Mouse (Mus musculus): Measurements from ENCODE around the gene Fbxw10. TPM values are rescaled to one million over a fixed set of nuclear protein-coding genes. Genes with fewer than 3 reads are reported as not detected.

Fbxw10 gene
- polyA plus RNA-seq, 1 experiment from 2014 or later, result 0.45 TPM

GRCm38 (mm10) chr11:62847655-62848191, 854 bp downstream of the Fbxw10 start:
- Histone ChIP-seq H3K4me3 (no peak overlapping the region), H3K27me3 (no peaks in the 10 kb centered on the region), H3K9me3 (no peaks in the 10 kb centered on the region), H3K9ac (replicated peaks) (no peak overlapping the region), H3K4me1 (peaks cover 4% of the 10 kb centered on the region; the same call in 1 of the 2 replicates), H3K4me2 (replicated peaks) (no peak overlapping the region), H3K27ac (replicated peaks) (no peak overlapping the region), H3K36me3 (no peaks in the 10 kb centered on the region)
- 65% methylated on average over 4 of the region's 4 CpGs for WGBS
- no peak for ATAC-seq (ENCODE audit: low FRiP score, low read depth)

DNA sequence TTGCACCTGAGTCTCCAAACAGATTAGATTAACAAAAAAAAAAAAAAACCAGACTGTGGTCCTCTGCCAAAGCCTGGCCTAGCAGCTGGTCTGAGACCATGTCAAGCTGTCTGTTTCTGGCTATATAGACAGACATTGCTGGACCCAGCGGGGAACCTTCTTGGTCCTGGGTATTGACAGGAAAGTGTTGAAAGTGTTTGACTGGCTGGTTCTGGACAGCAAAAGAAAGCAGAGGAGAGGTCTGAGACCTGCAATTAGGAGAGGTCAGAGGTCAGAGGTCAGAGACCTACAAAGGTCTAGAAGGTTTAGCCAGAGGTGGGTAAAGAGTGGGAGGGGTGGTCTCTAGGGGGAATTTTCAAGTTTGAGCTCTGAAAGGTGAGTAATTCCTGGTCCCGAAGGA, 1.4 kb downstream of the Fbxw10 start:
- Histone ChIP-seq H3K27ac (replicated peaks) (no peak overlapping the region), H3K9ac (replicated peaks) (no peak overlapping the region), H3K9me3 (no peaks in the 10 kb centered on the region), H3K4me1 (peaks cover 4% of the 10 kb centered on the region; the same call in 1 of the 2 replicates), H3K27me3 (no peaks in the 10 kb centered on the region), H3K36me3 (no peaks in the 10 kb centered on the region), H3K4me3 (no peak overlapping the region), H3K4me2 (replicated peaks) (no peak overlapping the region)
- ATAC-seq (ENCODE audit: low FRiP score, low read depth), result no peak
- 46% methylated on average over 2 of the region's 2 CpGs for WGBS

- Histone ChIP-seq H3K27ac (replicated peaks) (no peak overlapping the region), H3K9me3 (no peaks in the 10 kb centered on the region), H3K27me3 (no peaks in the 10 kb centered on the region), H3K9ac (replicated peaks) (no peak overlapping the region), H3K4me3 (no peak overlapping the region), H3K36me3 (no peaks in the 10 kb centered on the region), H3K4me2 (replicated peaks) (no peak overlapping the region), H3K4me1 (peaks cover 4% of the 10 kb centered on the region; the same call in 1 of the 2 replicates)
- ATAC-seq (ENCODE audit: low FRiP score, low read depth), result no peak
- WGBS, result 56% methylated on average over 1 of the region's 1 CpGs
Measured at GRCm38 (mm10) chr11:62851199-62851598, 4.3 kb downstream of the Fbxw10 start.

- H3K36me3 ChIP-seq, result no peaks in the 10 kb centered on the region
- H3K4me3 ChIP-seq, result no peak overlapping the region
- WGBS, result 93% methylated on average over 6 of the region's 6 CpGs
- no peaks in the 10 kb centered on the region for H3K9me3 ChIP-seq
- H3K27ac ChIP-seq (replicated peaks), result no peak overlapping the region
- no peak overlapping the region for H3K4me2 ChIP-seq (replicated peaks)
- ATAC-seq (ENCODE audit: low FRiP score, low read depth), result no peak
- H3K27me3 ChIP-seq, result no peaks in the 10 kb centered on the region
- H3K9ac ChIP-seq (replicated peaks), result no peak overlapping the region
- H3K4me1 ChIP-seq, result no peaks in the 10 kb centered on the region
Measured at GRCm38 (mm10) chr11:62853334-62853733, 6.5 kb downstream of the Fbxw10 start.

- ATAC-seq (ENCODE audit: low FRiP score, low read depth), result no peak
- H3K4me1 ChIP-seq, result no peaks in the 10 kb centered on the region
- H3K4me3 ChIP-seq, result no peak overlapping the region
- WGBS, result 76% methylated on average over 4 of the region's 4 CpGs
- no peak overlapping the region for H3K9ac ChIP-seq (replicated peaks)
- H3K9me3 ChIP-seq, result 0 out of 2 replicates have a peak, but pooled peaks cover 2% of the 10 kb centered on the region
- H3K4me2 ChIP-seq (replicated peaks), result no peak overlapping the region
- H3K27me3 ChIP-seq, result peaks cover 4% of the 10 kb centered on the region; the same call in 1 of the 2 replicates
- H3K27ac ChIP-seq (replicated peaks), result no peak overlapping the region
- H3K36me3 ChIP-seq, result no peaks in the 10 kb centered on the region
Measured at GRCm38 (mm10) chr11:62865562-62865961, 18.7 kb downstream of the Fbxw10 start.

- no peak for ATAC-seq (ENCODE audit: low FRiP score, low read depth)
- H3K27me3 ChIP-seq, result peaks cover 4% of the 10 kb centered on the region; the same call in 1 of the 2 replicates
- H3K27ac ChIP-seq (replicated peaks), result no peak overlapping the region
- H3K4me3 ChIP-seq, result no peak overlapping the region
- no peak overlapping the region for H3K9ac ChIP-seq (replicated peaks)
- 0 out of 2 replicates have a peak, but pooled peaks cover 2% of the 10 kb centered on the region for H3K9me3 ChIP-seq
- no peaks in the 10 kb centered on the region for H3K36me3 ChIP-seq
- 87% methylated on average over 7 of the region's 7 CpGs for WGBS
- H3K4me1 ChIP-seq, result no peaks in the 10 kb centered on the region
- H3K4me2 ChIP-seq (replicated peaks), result no peak overlapping the region
Measured at GRCm38 (mm10) chr11:62866685-62867084, 19.8 kb downstream of the Fbxw10 start.

DNA sequence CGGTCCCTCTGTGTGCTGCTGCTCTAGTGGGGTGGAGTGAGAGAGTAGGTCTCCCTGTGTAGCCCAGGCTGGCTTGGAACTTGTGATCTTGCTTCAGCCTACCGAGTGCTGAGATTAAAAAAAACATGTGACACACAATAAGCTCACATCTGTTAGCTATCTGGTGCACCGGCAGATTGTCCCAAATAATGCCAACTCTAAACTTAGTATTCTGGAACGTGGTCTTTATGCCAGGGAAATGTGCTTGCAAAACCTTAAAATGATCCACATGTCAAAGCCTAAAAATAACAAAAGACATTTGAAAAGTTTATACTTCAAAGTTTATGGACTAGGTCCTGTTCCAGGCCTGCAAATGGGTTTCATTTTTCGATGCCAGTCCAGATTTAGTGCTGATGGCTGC, 22.3 kb downstream of the Fbxw10 start:
- H3K27ac ChIP-seq (replicated peaks), result no peak overlapping the region
- H3K36me3 ChIP-seq, result no peaks in the 10 kb centered on the region
- H3K4me1 ChIP-seq, result no peaks in the 10 kb centered on the region
- WGBS, result 81% methylated on average over 5 of the region's 5 CpGs
- H3K4me2 ChIP-seq (replicated peaks), result no peak overlapping the region
- ATAC-seq (ENCODE audit: low FRiP score, low read depth), result no peak
- no peaks in the 10 kb centered on the region for H3K9me3 ChIP-seq
- H3K27me3 ChIP-seq, result peaks cover 4% of the 10 kb centered on the region; the same call in 1 of the 2 replicates
- no peak overlapping the region for H3K9ac ChIP-seq (replicated peaks)
- no peak overlapping the region for H3K4me3 ChIP-seq

GRCm38 (mm10) chr11:62869715-62870371, 23.0 kb downstream of the Fbxw10 start:
- Histone ChIP-seq H3K4me1 (no peaks in the 10 kb centered on the region), H3K27me3 (peaks cover 4% of the 10 kb centered on the region; the same call in 1 of the 2 replicates), H3K27ac (replicated peaks) (no peak overlapping the region), H3K9ac (replicated peaks) (no peak overlapping the region), H3K36me3 (no peaks in the 10 kb centered on the region), H3K4me2 (replicated peaks) (no peak overlapping the region), H3K4me3 (no peak overlapping the region), H3K9me3 (no peaks in the 10 kb centered on the region)
- 84% methylated on average over 8 of the region's 8 CpGs for WGBS
- no peak for ATAC-seq (ENCODE audit: low FRiP score, low read depth)

- H3K27ac ChIP-seq (replicated peaks), result no peak overlapping the region
- ATAC-seq (ENCODE audit: low FRiP score, low read depth), result no peak
- H3K4me1 ChIP-seq, result no peaks in the 10 kb centered on the region
- H3K9me3 ChIP-seq, result no peaks in the 10 kb centered on the region
- 80% methylated on average over 9 of the region's 9 CpGs for WGBS
- H3K4me2 ChIP-seq (replicated peaks), result no peak overlapping the region
- no peak overlapping the region for H3K9ac ChIP-seq (replicated peaks)
- H3K27me3 ChIP-seq, result no peaks in the 10 kb centered on the region
- H3K4me3 ChIP-seq, result no peak overlapping the region
- H3K36me3 ChIP-seq, result no peaks in the 10 kb centered on the region
Measured at GRCm38 (mm10) chr11:62873479-62873878, 26.6 kb downstream of the Fbxw10 start.

DNA sequence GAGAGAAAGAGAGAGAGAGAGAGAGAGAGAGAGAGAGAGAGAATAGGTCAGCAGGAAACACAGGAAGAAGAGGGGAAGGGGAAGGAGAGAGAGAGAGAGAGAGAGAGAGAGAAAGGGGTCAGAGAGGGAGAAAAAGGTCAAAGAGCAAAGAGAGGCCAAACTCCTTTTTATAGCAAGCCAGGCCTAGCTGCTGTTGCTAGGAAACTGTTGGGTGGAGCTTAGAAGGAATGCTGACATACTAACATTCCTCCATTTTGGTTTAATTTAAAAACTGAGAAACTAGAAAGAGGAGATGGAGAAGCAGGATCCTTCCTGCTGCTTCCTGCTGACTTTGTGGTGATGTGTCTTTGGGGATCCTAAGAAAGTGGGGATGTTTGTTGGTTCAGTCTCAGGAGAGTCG, 28.8 kb downstream of the Fbxw10 start:
- Histone ChIP-seq H3K9me3 (no peaks in the 10 kb centered on the region), H3K9ac (replicated peaks) (no peak overlapping the region), H3K4me3 (no peak overlapping the region), H3K4me2 (replicated peaks) (no peak overlapping the region), H3K27ac (replicated peaks) (no peak overlapping the region), H3K4me1 (peaks cover 4% of the 10 kb centered on the region; the same call in 1 of the 2 replicates), H3K27me3 (no peaks in the 10 kb centered on the region), H3K36me3 (no peaks in the 10 kb centered on the region)
- no peak for ATAC-seq (ENCODE audit: low FRiP score, low read depth)
- 86% methylated on average over 1 of the region's 1 CpGs for WGBS

GRCm38 (mm10) chr11:62876445-62876844, 29.6 kb downstream of the Fbxw10 start:
- Histone ChIP-seq H3K4me3 (no peak overlapping the region), H3K27me3 (no peaks in the 10 kb centered on the region), H3K4me2 (replicated peaks) (no peak overlapping the region), H3K4me1 (peaks cover 4% of the 10 kb centered on the region; the same call in 1 of the 2 replicates), H3K9ac (replicated peaks) (no peak overlapping the region), H3K27ac (replicated peaks) (no peak overlapping the region), H3K36me3 (no peaks in the 10 kb centered on the region), H3K9me3 (no peaks in the 10 kb centered on the region)
- no peak for ATAC-seq (ENCODE audit: low FRiP score, low read depth)
- WGBS, result 87% methylated on average over 4 of the region's 4 CpGs

DNA sequence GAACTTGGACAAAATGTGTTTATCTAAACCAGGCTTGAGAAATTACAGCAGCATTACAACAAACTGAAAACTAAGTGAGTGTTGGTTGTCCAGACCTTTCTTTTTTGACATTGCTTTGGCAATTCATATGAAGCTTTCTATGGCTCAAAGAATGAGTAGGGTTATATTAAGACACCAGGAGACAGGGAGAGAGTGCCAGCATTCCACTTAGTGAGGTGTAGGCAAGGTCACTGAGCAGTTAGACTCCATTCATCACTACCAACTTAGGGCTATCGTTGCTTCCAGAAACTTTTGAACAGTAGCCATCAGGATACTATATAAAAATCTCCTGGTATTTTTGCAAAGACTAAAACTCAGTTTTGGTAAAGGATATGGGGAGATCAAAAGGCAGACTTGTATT, 30.5 kb downstream of the Fbxw10 start:
- no peak overlapping the region for H3K4me3 ChIP-seq
- no peaks in the 10 kb centered on the region for H3K9me3 ChIP-seq
- no peaks in the 10 kb centered on the region for H3K27me3 ChIP-seq
- no peak overlapping the region for H3K4me2 ChIP-seq (replicated peaks)
- H3K27ac ChIP-seq (replicated peaks), result no peak overlapping the region
- H3K4me1 ChIP-seq, result peaks cover 4% of the 10 kb centered on the region; the same call in 1 of the 2 replicates
- no peak overlapping the region for H3K9ac ChIP-seq (replicated peaks)
- no peak for ATAC-seq (ENCODE audit: low FRiP score, low read depth)
- 87% methylated on average over 1 of the region's 1 CpGs for WGBS
- H3K36me3 ChIP-seq, result no peaks in the 10 kb centered on the region
